Mouse (Mus musculus) testis, adult 2 months (tissue): ENCODE measurements around the gene Mtss1l. TPM values are rescaled to one million over a fixed set of nuclear protein-coding genes. Genes with fewer than 3 reads are reported as not detected.

ENCODE experiments used
- H3K27ac ChIP-seq: fragments of 200-500 bp; 2 replicates; pipeline ENCODE4 v1.5.1; 2012; ENCODE audit warnings: low read depth, low read length; ENCODE audit not compliant: control insufficient read depth, insufficient read depth
- H3K27me3 ChIP-seq: fragments of 200-500 bp; 2 replicates; pipeline ENCODE4 v1.6.1; 2012; ENCODE audit warnings: mild to moderate bottlenecking, low read length, moderate library complexity; ENCODE audit not compliant: control insufficient read depth, insufficient read depth
- H3K36me3 ChIP-seq: fragments of 200-500 bp; 2 replicates; pipeline ENCODE4 v1.6.1; 2012; ENCODE audit warnings: mild to moderate bottlenecking, low read length; ENCODE audit not compliant: control insufficient read depth, insufficient read depth
- H3K4me1 ChIP-seq: fragments of 200-500 bp; 2 replicates; pipeline ENCODE4 v1.6.1; 2012; ENCODE audit warnings: low read length; ENCODE audit not compliant: control insufficient read depth, insufficient read depth
- H3K4me3 ChIP-seq: fragments of 200-500 bp; 2 replicates; pipeline ENCODE4 v1.5.1; 2012; ENCODE audit warnings: low read depth, mild to moderate bottlenecking, low read length, moderate library complexity, mixed read lengths; ENCODE audit not compliant: control insufficient read depth
- CTCF ChIP-seq: fragments of 200-500 bp; IDR thresholded peaks from 2 replicates; pipeline ENCODE4 v1.5.1; 2012; ENCODE audit warnings: low read depth, mild to moderate bottlenecking, inconsistent platforms, low read length, moderate library complexity; ENCODE audit not compliant: control insufficient read depth, insufficient read depth, insufficient replicate concordance
- POLR2A ChIP-seq: fragments of 200-500 bp; IDR thresholded peaks from 2 replicates; pipeline ENCODE4 v1.6.1; 2012; ENCODE audit warnings: low read depth, mild to moderate bottlenecking, inconsistent platforms, low read length, moderate library complexity; ENCODE audit not compliant: control insufficient read depth
- polyA plus RNA-seq: library from polyadenylated mRNA; depleted of rRNA; stranded (reverse); fragments of >200 nt; gene quantifications from 2 replicates; pipeline ENCODE4 v1.2.3, GENCODE M21; 2012

Mtss1l gene
- polyA plus RNA-seq, 1 experiment: 9.0 TPM

- Histone ChIP-seq H3K4me3 (peak overlapping the region; percentile 6), H3K36me3 (no peaks in the 10 kb centered on the region), H3K4me1 (no peaks in the 10 kb centered on the region; the same call in 1 of the 2 replicates), H3K27ac (no peak overlapping the region), H3K27me3 (no peaks in the 10 kb centered on the region)
- TF ChIP-seq CTCF: no peak
- no peak for TF ChIP-seq POLR2A
Measured at GRCm38 (mm10) chr8:110742452-110742818, 21.2 kb downstream of the Mtss1l start.

- Histone ChIP-seq H3K4me1 (peaks cover 4% of the 10 kb centered on the region), H3K27ac (no peak overlapping the region), H3K27me3 (no peaks in the 10 kb centered on the region), H3K4me3 (no peak overlapping the region), H3K36me3 (no peaks in the 10 kb centered on the region)
- TF ChIP-seq POLR2A (no peak), CTCF (peak; percentile 5; the same call in 1 of the 2 replicates)
Measured at GRCm38 (mm10) chr8:110745162-110745561, 23.9 kb downstream of the Mtss1l start.

- no peaks in the 10 kb centered on the region for H3K36me3 ChIP-seq
- no peak for TF ChIP-seq CTCF
- no peak for TF ChIP-seq POLR2A
- H3K27ac ChIP-seq: no peak overlapping the region
- no peak overlapping the region for H3K4me3 ChIP-seq
- no peaks in the 10 kb centered on the region for H3K27me3 ChIP-seq
- H3K4me1 ChIP-seq: peaks cover 4% of the 10 kb centered on the region
Measured at GRCm38 (mm10) chr8:110746661-110747060, 25.4 kb downstream of the Mtss1l start.

GRCm38 (mm10) chr8:110749500-110750170 is 28.4 kb downstream of the Mtss1l start:
- no peak overlapping the region for H3K4me3 ChIP-seq
- H3K36me3 ChIP-seq: no peaks in the 10 kb centered on the region
- H3K4me1 ChIP-seq: peaks cover 4% of the 10 kb centered on the region
- no peak overlapping the region for H3K27ac ChIP-seq
- TF ChIP-seq CTCF: no peak
- no peak for TF ChIP-seq POLR2A
- no peaks in the 10 kb centered on the region for H3K27me3 ChIP-seq

- Histone ChIP-seq H3K4me1 (peaks cover 9% of the 10 kb centered on the region), H3K36me3 (no peaks in the 10 kb centered on the region), H3K27ac (no peak overlapping the region), H3K4me3 (no peak overlapping the region), H3K27me3 (no peaks in the 10 kb centered on the region)
- TF ChIP-seq POLR2A: no peak
- TF ChIP-seq CTCF: no peak
Measured at GRCm38 (mm10) chr8:110750269-110750668, 29.0 kb downstream of the Mtss1l start.

- Histone ChIP-seq H3K27ac (no peak overlapping the region), H3K4me1 (peaks cover 9% of the 10 kb centered on the region), H3K36me3 (no peaks in the 10 kb centered on the region), H3K27me3 (no peaks in the 10 kb centered on the region), H3K4me3 (no peak overlapping the region)
- TF ChIP-seq CTCF: no peak
- TF ChIP-seq POLR2A: no peak
Measured at GRCm38 (mm10) chr8:110751490-110751889, 30.2 kb downstream of the Mtss1l start.

- no peaks in the 10 kb centered on the region for H3K36me3 ChIP-seq
- no peak overlapping the region for H3K4me3 ChIP-seq
- TF ChIP-seq POLR2A (no peak), CTCF (no peak)
- H3K27ac ChIP-seq: no peak overlapping the region
- H3K4me1 ChIP-seq: peaks cover 5% of the 10 kb centered on the region
- H3K27me3 ChIP-seq: no peaks in the 10 kb centered on the region
Measured at GRCm38 (mm10) chr8:110754713-110755112, 33.4 kb downstream of the Mtss1l start.
